Mouse (Mus musculus): Measurements from ENCODE around the gene Fgf11. TPM values are rescaled to one million over a fixed set of nuclear protein-coding genes. Genes with fewer than 3 reads are reported as not detected.

Gene Fgf11
- polyA plus RNA-seq, 1 experiment from 2014 or later = 2.0 TPM

GRCm38 (mm10) chr11:69763551-69763950, 38.1 kb downstream of the Fgf11 start:
- no peaks in the 10 kb centered on the region for H3K27me3 ChIP-seq (replicated peaks)
- H3K4me2 ChIP-seq = no peak overlapping the region
- H3K27ac ChIP-seq (replicated peaks) = no peak overlapping the region
- no peaks in the 10 kb centered on the region for H3K9me3 ChIP-seq
- no peak for ATAC-seq (ENCODE audit: extremely low read depth, insufficient number of reproducible peaks, low FRiP score, low TSS enrichment)
- H3K9ac ChIP-seq = no peak overlapping the region
- H3K4me3 ChIP-seq = no peak overlapping the region
- H3K4me1 ChIP-seq = peaks cover 37% of the 10 kb centered on the region
- WGBS = 65% methylated on average over 7 of the region's 7 CpGs
- no peaks in the 10 kb centered on the region for H3K36me3 ChIP-seq

- H3K9me3 ChIP-seq = no peaks in the 10 kb centered on the region
- no peaks in the 10 kb centered on the region for H3K36me3 ChIP-seq
- 0 out of 2 replicates have a peak within 1 kb of the TSS, but pooled peaks have one; percentile 8 for H3K27ac ChIP-seq (replicated peaks)
- no peaks in the 10 kb centered on the region for H3K27me3 ChIP-seq (replicated peaks)
- H3K4me3 ChIP-seq = no peak within 1 kb of the TSS
- peaks cover 29% of the 10 kb centered on the region for H3K4me1 ChIP-seq
- no peak within 1 kb of the TSS for H3K4me2 ChIP-seq
- no peak for ATAC-seq (ENCODE audit: extremely low read depth, insufficient number of reproducible peaks, low FRiP score, low TSS enrichment)
- no peak within 1 kb of the TSS for H3K9ac ChIP-seq
- 48% methylated on average over 1 of the region's 1 CpGs for WGBS
Measured at GRCm38 (mm10) chr11:69761868-69762267, 39.8 kb downstream of the Fgf11 start, which contains the start of gene Slc35g3. TSS of gene Slc35g3 (minus strand) at chr11:69761968.

- Histone ChIP-seq H3K36me3 (no peaks in the 10 kb centered on the region), H3K4me1 (peaks cover 34% of the 10 kb centered on the region), H3K4me2 (no peak overlapping the region), H3K4me3 (no peak overlapping the region), H3K27ac (replicated peaks) (0 out of 2 replicates have a peak overlapping the region, but pooled peaks have one; percentile 8), H3K27me3 (replicated peaks) (no peaks in the 10 kb centered on the region), H3K9ac (no peak overlapping the region), H3K9me3 (no peaks in the 10 kb centered on the region)
- no peak for ATAC-seq (ENCODE audit: extremely low read depth, insufficient number of reproducible peaks, low FRiP score, low TSS enrichment)
- 88% methylated on average over 7 of the region's 7 CpGs for WGBS
Measured at GRCm38 (mm10) chr11:69760901-69761200, 40.8 kb downstream of the Fgf11 start.

- ATAC-seq (ENCODE audit: extremely low read depth, insufficient number of reproducible peaks, low FRiP score, low TSS enrichment) = no peak
- peaks cover 3% of the 10 kb centered on the region; the same call in 1 of the 2 replicates for H3K36me3 ChIP-seq
- 80% methylated on average over 14 of the region's 14 CpGs for WGBS
- no peaks in the 10 kb centered on the region for H3K9me3 ChIP-seq
- peaks cover 37% of the 10 kb centered on the region for H3K4me1 ChIP-seq
- H3K27ac ChIP-seq (replicated peaks) = peak overlapping the region; percentile 99
- H3K9ac ChIP-seq = peak overlapping the region; percentile 95
- peak overlapping the region; percentile 75 for H3K4me2 ChIP-seq
- no peaks in the 10 kb centered on the region for H3K27me3 ChIP-seq (replicated peaks)
- H3K4me3 ChIP-seq = peak overlapping the region; percentile 69; the same call in 1 of the 2 replicates
Measured at GRCm38 (mm10) chr11:69760160-69760900, 41.3 kb downstream of the Fgf11 start.

- Histone ChIP-seq H3K36me3 (peaks cover 3% of the 10 kb centered on the region; the same call in 1 of the 2 replicates), H3K27ac (replicated peaks) (peak overlapping the region; percentile 99), H3K9me3 (no peaks in the 10 kb centered on the region), H3K27me3 (replicated peaks) (no peaks in the 10 kb centered on the region), H3K4me2 (peak overlapping the region; percentile 75), H3K4me1 (peaks cover 43% of the 10 kb centered on the region), H3K4me3 (peak overlapping the region; percentile 69), H3K9ac (peak overlapping the region; percentile 95)
- peak; percentile 81 for ATAC-seq (ENCODE audit: extremely low read depth, insufficient number of reproducible peaks, low FRiP score, low TSS enrichment)
- WGBS = under 1% methylated on average over 37 of the region's 37 CpGs
Measured at GRCm38 (mm10) chr11:69758971-69759721, 42.5 kb downstream of the Fgf11 start.

- Histone ChIP-seq H3K36me3 (peaks cover 3% of the 10 kb centered on the region; the same call in 1 of the 2 replicates), H3K9me3 (no peaks in the 10 kb centered on the region), H3K4me1 (peaks cover 47% of the 10 kb centered on the region), H3K27ac (replicated peaks) (peak within 1 kb of the TSS; percentile 99), H3K4me2 (peak within 1 kb of the TSS; percentile 75), H3K27me3 (replicated peaks) (no peaks in the 10 kb centered on the region), H3K9ac (peak within 1 kb of the TSS; percentile 95), H3K4me3 (peak within 1 kb of the TSS; percentile 69)
- under 1% methylated on average over 36 of the region's 36 CpGs for WGBS
- ATAC-seq (ENCODE audit: extremely low read depth, insufficient number of reproducible peaks, low FRiP score, low TSS enrichment) = peak; percentile 92
Measured at GRCm38 (mm10) chr11:69758478-69758970, 43.1 kb downstream of the Fgf11 start, which contains the start of gene Polr2a. TSS of gene Polr2a (minus strand) at chr11:69758637.

- peak overlapping the region; percentile 69 for H3K4me3 ChIP-seq
- H3K27ac ChIP-seq (replicated peaks) = peak overlapping the region; percentile 99
- ATAC-seq (ENCODE audit: extremely low read depth, insufficient number of reproducible peaks, low FRiP score, low TSS enrichment) = peak; percentile 76
- peaks cover 50% of the 10 kb centered on the region for H3K4me1 ChIP-seq
- peak overlapping the region; percentile 95 for H3K9ac ChIP-seq
- H3K27me3 ChIP-seq (replicated peaks) = no peaks in the 10 kb centered on the region
- under 1% methylated on average over 26 of the region's 26 CpGs for WGBS
- no peaks in the 10 kb centered on the region for H3K9me3 ChIP-seq
- H3K36me3 ChIP-seq = peaks cover 3% of the 10 kb centered on the region; the same call in 1 of the 2 replicates
- H3K4me2 ChIP-seq = peak overlapping the region; percentile 75
Measured at GRCm38 (mm10) chr11:69758090-69758456, 43.6 kb downstream of the Fgf11 start.

GRCm38 (mm10) chr11:69757303-69758089, 44.2 kb downstream of the Fgf11 start:
- ATAC-seq (ENCODE audit: extremely low read depth, insufficient number of reproducible peaks, low FRiP score, low TSS enrichment) = no peak
- H3K9ac ChIP-seq = peak overlapping the region; percentile 95
- H3K4me2 ChIP-seq = peak overlapping the region; percentile 75
- peaks cover 3% of the 10 kb centered on the region; the same call in 1 of the 2 replicates for H3K36me3 ChIP-seq
- peaks cover 56% of the 10 kb centered on the region for H3K4me1 ChIP-seq
- 41% methylated on average over 9 of the region's 9 CpGs for WGBS
- no peaks in the 10 kb centered on the region for H3K27me3 ChIP-seq (replicated peaks)
- H3K9me3 ChIP-seq = no peaks in the 10 kb centered on the region
- peak overlapping the region; percentile 69 for H3K4me3 ChIP-seq
- H3K27ac ChIP-seq (replicated peaks) = peak overlapping the region; percentile 99

GRCm38 (mm10) chr11:69754701-69755100, 47.0 kb downstream of the Fgf11 start:
- Histone ChIP-seq H3K4me2 (peak overlapping the region; percentile 75), H3K4me1 (peaks cover 61% of the 10 kb centered on the region), H3K9me3 (no peaks in the 10 kb centered on the region), H3K4me3 (no peak overlapping the region), H3K36me3 (peaks cover 3% of the 10 kb centered on the region; the same call in 1 of the 2 replicates), H3K27ac (replicated peaks) (no peak overlapping the region), H3K27me3 (replicated peaks) (no peaks in the 10 kb centered on the region), H3K9ac (no peak overlapping the region)
- 53% methylated on average over 3 of the region's 3 CpGs for WGBS
- ATAC-seq (ENCODE audit: extremely low read depth, insufficient number of reproducible peaks, low FRiP score, low TSS enrichment) = no peak

- no peak for ATAC-seq (ENCODE audit: extremely low read depth, insufficient number of reproducible peaks, low FRiP score, low TSS enrichment)
- WGBS = 78% methylated on average over 5 of the region's 5 CpGs
- Histone ChIP-seq H3K27ac (replicated peaks) (no peak overlapping the region), H3K4me3 (no peak overlapping the region), H3K4me1 (peaks cover 58% of the 10 kb centered on the region), H3K4me2 (no peak overlapping the region), H3K9me3 (no peaks in the 10 kb centered on the region), H3K9ac (peak overlapping the region; percentile 54; the same call in 1 of the 2 replicates), H3K27me3 (replicated peaks) (no peaks in the 10 kb centered on the region), H3K36me3 (peaks cover 3% of the 10 kb centered on the region; the same call in 1 of the 2 replicates)
Measured at GRCm38 (mm10) chr11:69754233-69754632, 47.4 kb downstream of the Fgf11 start.

Measured in heart, embryonic 13.5 days (tissue).